Mouse (Mus musculus) heart, adult 2 months (tissue): ENCODE measurements around the gene Swi5.

Experiments
- CTCF ChIP-seq: fragments of 200-600 bp; IDR thresholded peaks from 2 replicates; pipeline ENCODE4 v1.8.1; 2022; ENCODE audit warnings: antibody characterized with exemption, mild to moderate bottlenecking, moderate library complexity
- EP300 ChIP-seq: fragments of 200-500 bp; IDR thresholded peaks from 2 replicates; pipeline ENCODE4 v1.6.1; 2011; ENCODE audit warnings: low read depth, low read length, control low read depth; ENCODE audit not compliant: insufficient read depth

DNA sequence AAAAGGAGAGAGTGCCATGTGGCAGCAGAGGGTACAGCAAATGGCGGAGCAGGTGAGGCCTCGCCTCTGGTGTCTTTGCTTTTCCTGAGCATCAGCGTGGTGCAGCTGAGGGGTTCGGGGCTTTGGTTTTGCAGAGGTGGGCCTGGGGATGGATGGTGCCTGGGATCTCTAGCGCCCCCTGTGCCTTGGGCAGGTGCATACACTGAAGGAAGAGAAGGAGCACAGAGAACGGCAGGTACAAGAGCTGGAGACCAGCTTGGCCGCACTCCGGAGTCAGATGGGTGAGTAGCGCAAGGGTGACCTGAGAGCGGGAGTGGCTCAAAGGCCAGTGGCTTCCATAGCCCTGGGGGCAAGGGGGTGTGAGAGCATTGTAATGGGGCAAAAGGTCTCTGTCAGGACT is 15.1 kb upstream of the Swi5 start:
- peak; percentile 42 for TF ChIP-seq CTCF
- TF ChIP-seq EP300 = no peak
